Mouse (Mus musculus) liver, adult 2 months (tissue): Measurements from ENCODE around the gene Mtmr2.

ENCODE experiments used
- CTCF ChIP-seq: fragments of 200-500 bp; IDR thresholded peaks from 2 replicates; pipeline ENCODE4 v1.5.1; 2011; ENCODE audit warnings: low read depth, low read length, control low read depth
- POLR2A ChIP-seq: fragments of 200-500 bp; IDR thresholded peaks from 2 replicates; pipeline ENCODE4 v1.6.1; 2011; ENCODE audit warnings: low read length, control low read depth; ENCODE audit not compliant: insufficient read depth; ENCODE audit errors: extremely low read depth

DNA sequence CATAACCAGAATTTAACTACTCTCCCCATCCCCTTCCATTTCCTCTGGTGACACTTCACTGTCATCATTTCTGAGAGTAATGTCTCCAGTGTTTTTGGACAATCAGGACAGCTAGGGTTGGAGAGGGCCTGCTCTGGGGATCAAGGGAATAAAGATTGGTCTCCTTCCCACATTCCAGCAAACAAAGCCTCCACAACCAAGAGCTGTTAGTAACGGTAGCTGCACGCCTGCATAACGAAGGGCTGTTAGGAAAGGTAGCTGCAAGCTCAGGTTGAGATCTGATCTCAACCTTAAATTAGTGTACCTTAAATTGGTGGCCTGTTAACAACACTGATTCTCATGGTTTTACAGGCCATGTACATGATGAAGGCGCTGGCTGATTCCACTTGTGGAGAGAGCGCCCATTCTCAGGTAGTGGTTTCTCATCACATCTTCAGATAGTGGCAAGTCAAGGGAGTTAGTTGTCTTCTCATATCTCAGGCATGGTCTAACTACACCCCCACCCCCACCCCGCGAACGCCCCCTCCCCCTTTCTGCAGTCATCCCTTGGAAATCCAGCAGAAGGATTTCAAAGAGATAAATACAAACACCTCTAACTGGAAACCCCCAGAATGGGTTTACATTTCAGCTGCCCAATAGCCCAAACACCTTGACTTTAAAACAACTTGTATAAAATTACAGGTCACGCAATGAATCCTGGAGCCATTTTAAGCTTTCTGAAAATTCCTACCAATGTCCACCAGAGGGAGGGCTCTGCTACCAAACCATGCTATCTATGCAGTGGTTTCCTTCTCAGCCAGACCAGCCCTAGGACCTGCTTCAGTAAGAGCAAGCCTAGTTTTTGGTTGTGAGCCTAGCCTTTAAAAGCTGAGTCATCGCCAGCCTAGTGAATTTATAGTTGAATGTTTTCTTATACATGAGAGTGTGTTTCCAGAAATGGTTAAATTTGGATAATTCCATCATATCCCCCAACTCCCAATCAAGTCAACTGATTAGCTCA, 100.6 kb downstream of the Mtmr2 start:
- TF ChIP-seq POLR2A, result no peak
- TF ChIP-seq CTCF, result 0 out of 2 replicates have a peak, but pooled peaks have one; percentile 18
